ENCODE assay signal across 8 mouse cellular contexts in genomic region chr19:34550534-34551223, GRCm38 (mm10). TPM values are rescaled to one million over a fixed set of nuclear protein-coding genes. Genes with fewer than 3 reads are reported as not detected.
DNase-seq lines count a peak whose midpoint lies in the region; ATAC-seq and TF ChIP-seq lines count a peak whose summit lies in the region.

TSS of gene Ifit2 (plus strand) at chr19:34550694.

- intact Hi-C loops in left cerebral cortex, adult 2 months (cut with DNase I): loop anchor here (1.0 kb wide), 1 partner anchor 216 kb away; no protein-coding TSS in a partner anchor

- DNase-seq in cerebellum, postnatal 4 days (ENCODE audit: low spot score in 2 of 2): peak; percentile 30 to 56
- peak; percentile 68 for DNase-seq in gastrocnemius, adult 18-20 months (ENCODE audit: low spot score)
- DNase-seq in left cerebral cortex, adult 2 months (ENCODE audit: extremely low spot score in 1 of 2, low spot score in 2 of 2): peak; percentile 55 to 64
- DNase-seq in right cerebral cortex, adult 18-20 months: peak; percentile 77
- DNase-seq in urinary bladder, postnatal 36 days (ENCODE audit: low spot score in 2 of 2): peak; percentile 52 to 70

- H3K4me2 ChIP-seq in hindbrain, embryonic 16.5 days (ENCODE audit: low read length): peak within 1 kb of the TSS; percentile 73

- H3K27ac ChIP-seq in hindbrain, embryonic 16.5 days (ENCODE audit: low read depth, low read length): peak within 1 kb of the TSS; percentile 60
- H3K27ac ChIP-seq in left cerebral cortex, adult 2 months: peak within 1 kb of the TSS; percentile 69

- H3K9ac ChIP-seq in hindbrain, embryonic 16.5 days (ENCODE audit: low read depth, low read length): peak within 1 kb of the TSS; percentile 67

- H3K4me1 ChIP-seq in hindbrain, embryonic 16.5 days (ENCODE audit: control insufficient read depth, insufficient read depth, low read depth, low read length): peaks cover 7% of the 10 kb centered on the region

- H3K9me3 ChIP-seq in hindbrain, embryonic 16.5 days (ENCODE audit: control insufficient read depth, low read length): no peaks in the 10 kb centered on the region

- H3K36me3 ChIP-seq in hindbrain, embryonic 16.5 days (ENCODE audit: control insufficient read depth, insufficient read depth, low read length): no peaks in the 10 kb centered on the region

- peak within 1 kb of the TSS; percentile 54 for H3K4me3 ChIP-seq in hindbrain, embryonic 16.5 days (ENCODE audit: low read length)
- H3K4me3 ChIP-seq in left cerebral cortex, adult 2 months: peak within 1 kb of the TSS; percentile 61

- H3K27me3 ChIP-seq in hindbrain, embryonic 16.5 days (replicated peaks; ENCODE audit: control insufficient read depth, insufficient read depth, low read length): no peaks in the 10 kb centered on the region

- TF ChIP-seq CTCF in left cerebral cortex, adult 2 months (IDR thresholded peaks at IDR 0.05): peak; percentile 59

- under 1% methylated on average over 22 of the region's 22 CpGs for WGBS in hindbrain, embryonic 16.5 days

- peak; percentile 88 for ATAC-seq in activated CD4-positive, CD25-positive, alpha-beta regulatory T cell, adult 4 months
- peak; percentile 98 for ATAC-seq in hindbrain, embryonic 16.5 days
- ATAC-seq in megakaryocyte, adult 5-6 weeks (ENCODE audit: poor library complexity, severe bottlenecking): peak; percentile 93

RNA-seq across cellular contexts. Expression of gene Ifit2, which starts in this region (rescaled TPM):
- 10 to 100 TPM; 25.6 to 26.6 TPM for polyA plus RNA-seq in activated CD4-positive, CD25-positive, alpha-beta regulatory T cell, adult 4 months (2017; shearing (Covaris generic))
- total RNA-seq in gastrocnemius, adult 18-20 months (2021): under 1 TPM; 0.62 to 0.85 TPM
- polyA plus RNA-seq in hindbrain, embryonic 16.5 days (2015; fragmentation: Nextera tagmentation; extraction: Ambion mirVana): 7.0 and 7.2 TPM in 2 replicates
- total RNA-seq in left cerebral cortex, adult 2 months (2021): 1 to 10 TPM; 7.1 to 8.2 TPM
- 10.1 and 10.2 TPM in 2 replicates for total RNA-seq in megakaryocyte, adult 5-6 weeks (2015)
- 20.2 and 21.2 TPM in 2 replicates for total RNA-seq in megakaryocyte, adult 5-6 weeks (2017)

Comparison
In these comparisons a context has a peak if more than half of its experiments do, and no peak if none do; other contexts are left out.
1. Peak in every context shown above with its lines: DNase-seq, ATAC-seq, H3K4me3 ChIP-seq and H3K27ac ChIP-seq.
2. RNA of gene Ifit2 (total RNA-seq): 10.1 to 21.2 TPM in megakaryocyte, adult 5-6 weeks and 7.1 to 8.2 TPM in left cerebral cortex, adult 2 months; 0.62 to 0.85 TPM in gastrocnemius, adult 18-20 months; every median in the first group is over 4 times any median in the second.
3. Peak in DNase-seq in gastrocnemius, adult 18-20 months; RNA of the gene not detected or under 1 TPM.